Mouse (Mus musculus) erythroblast, adult 5-6 weeks (primary cell): Measurements from ENCODE around the gene Stat2. TPM values are rescaled to one million over a fixed set of nuclear protein-coding genes. Genes with fewer than 3 reads are reported as not detected.
"Not testable (repeated sequence)": the region's sequence is repeated elsewhere in the genome, so short reads cannot be mapped to it uniquely, and the experiment has no call there.

Experiments
- ATAC-seq: replicated peaks from 2 replicates; pipeline ENCODE4 v1.8.0; 2016; ENCODE audit warnings: moderate number of reproducible peaks, mild to moderate bottlenecking, moderate TSS enrichment, inconsistent platforms; ENCODE audit not compliant: poor library complexity, low FRiP score, severe bottlenecking
- total RNA-seq, 2 experiments: library from RNA; stranded (forward) in 1 of 2; stranded (reverse) in 1 of 2; fragments of 150-400 nt in 1 of 2; fragments of 200-764, 138-1000 nt in 1 of 2; gene quantifications; 2 replicates each; pipeline versions ENCODE4 v1.2.3 to v1.2.4; 2015 to 2017; ENCODE audit warnings: low replicate concordance in 2 of 2

The Stat2 gene
- total RNA-seq, 2 experiments from 2014 or later, result 14.8 to 16.0 TPM

- ATAC-seq, result no peak
Observed at GRCm38 (mm10) chr10:128255925-128256324, 14.4 kb upstream of the Stat2 start.

- ATAC-seq, result no peak
Observed at GRCm38 (mm10) chr10:128256328-128256727, 14.0 kb upstream of the Stat2 start.

GRCm38 (mm10) chr10:128258953-128259352 is 11.4 kb upstream of the Stat2 start:
- ATAC-seq, result no peak

- ATAC-seq, result no peak
Observed at GRCm38 (mm10) chr10:128259946-128260345, 10.4 kb upstream of the Stat2 start.

- not testable (repeated sequence) for ATAC-seq
Observed at GRCm38 (mm10) chr10:128260376-128260775, 10.0 kb upstream of the Stat2 start.

- no peak for ATAC-seq
Observed at GRCm38 (mm10) chr10:128262300-128262699, 8.1 kb upstream of the Stat2 start.

- no peak for ATAC-seq
Observed at GRCm38 (mm10) chr10:128263393-128264310, 6.7 kb upstream of the Stat2 start.

- ATAC-seq, result no peak
Observed at GRCm38 (mm10) chr10:128268371-128268770, 2.0 kb upstream of the Stat2 start, which contains the start of gene Apof. TSS of gene Apof (plus strand) at chr10:128268671.

GRCm38 (mm10) chr10:128269206-128269910 is 1.0 kb upstream of the Stat2 start:
- no peak for ATAC-seq

- ATAC-seq, result no peak
Observed at GRCm38 (mm10) chr10:128270866-128271265, 507 bp downstream of the Stat2 start.

GRCm38 (mm10) chr10:128271883-128272282 is 1.5 kb downstream of the Stat2 start:
- ATAC-seq, result no peak

- ATAC-seq, result not testable (repeated sequence)
Observed at GRCm38 (mm10) chr10:128272819-128273439, 2.6 kb downstream of the Stat2 start.

- ATAC-seq, result not testable (repeated sequence)
Observed at GRCm38 (mm10) chr10:128275374-128275773, 5.0 kb downstream of the Stat2 start.

GRCm38 (mm10) chr10:128278158-128278557 is 7.8 kb downstream of the Stat2 start:
- ATAC-seq, result no peak

- no peak for ATAC-seq
Observed at GRCm38 (mm10) chr10:128280943-128281342, 10.6 kb downstream of the Stat2 start.

- ATAC-seq, result no peak
Observed at GRCm38 (mm10) chr10:128281682-128282081, 11.3 kb downstream of the Stat2 start.

- ATAC-seq, result no peak
Observed at GRCm38 (mm10) chr10:128282886-128283450, 12.6 kb downstream of the Stat2 start.

- peak; percentile 71 for ATAC-seq
Observed at GRCm38 (mm10) chr10:128283604-128284579, 13.5 kb downstream of the Stat2 start.

- ATAC-seq, result not testable (repeated sequence)
Observed at GRCm38 (mm10) chr10:128290594-128290993, 20.2 kb downstream of the Stat2 start.
